Mouse (Mus musculus) layer of hippocampus, postnatal 25 days (tissue): ENCODE measurements around the gene Slit3. TPM values are rescaled to one million over a fixed set of nuclear protein-coding genes. Genes with fewer than 3 reads are reported as not detected.

Experiments
- DNase-seq, 2 experiments: peaks; one replicate each; pipeline ENCODE4 v3.0.0; 2022; ENCODE audit warnings: mixed read lengths in 2 of 2, low spot score in 1 of 2; ENCODE audit errors: extremely low spot score in 1 of 2
- total RNA-seq, 2 experiments: library from RNA; stranded (reverse); gene quantifications; 2 replicates each; pipeline ENCODE4 v1.2.3; 2021

Gene Slit3
- total RNA-seq, 2 experiments from 2014 or later, result 86.6 to 115 TPM

- no peak for DNase-seq
Observed at GRCm38 (mm10) chr11:35380766-35381165, 259.7 kb downstream of the Slit3 start.

DNA sequence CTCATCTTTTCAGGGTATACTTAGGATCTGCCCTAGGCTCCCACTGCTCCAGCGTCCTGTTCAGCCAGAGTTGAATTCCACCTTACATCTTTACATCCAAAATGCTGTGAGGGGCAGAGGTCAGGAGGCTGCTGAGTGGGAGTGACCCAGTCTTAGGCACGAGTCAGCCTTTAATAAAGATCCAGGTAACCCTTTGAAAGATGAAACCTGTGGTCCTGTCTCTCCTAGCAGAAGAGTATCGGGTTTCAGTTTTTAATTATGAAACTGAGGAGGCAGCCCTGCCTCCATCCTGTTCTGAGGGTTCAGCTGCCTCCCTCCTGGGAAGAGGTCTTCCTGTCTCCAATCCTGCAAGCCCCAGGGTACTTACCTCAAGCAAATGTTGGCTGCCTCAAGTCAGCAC lies 264.4 kb downstream of the Slit3 start:
- DNase-seq, result no peak

DNA sequence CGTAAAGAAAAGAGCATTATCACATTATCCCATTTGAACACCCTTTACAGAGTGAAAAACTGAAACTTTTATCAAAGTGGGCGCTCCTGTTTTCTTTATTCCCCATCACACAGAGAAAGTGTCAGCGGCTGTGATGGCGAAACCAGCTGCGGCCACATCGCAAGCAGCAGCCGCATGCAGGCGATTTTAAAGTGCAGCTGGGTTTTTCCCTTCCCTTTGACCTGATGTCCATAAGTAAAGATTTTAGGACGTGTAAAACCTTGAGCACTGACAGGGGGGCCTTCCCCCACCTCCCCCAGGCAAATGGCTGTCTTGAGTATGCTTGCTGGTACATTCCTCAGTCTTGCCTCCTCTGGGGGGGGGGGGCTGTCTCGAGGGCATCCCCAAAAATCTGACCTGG lies 266.8 kb downstream of the Slit3 start:
- DNase-seq, result no peak

GRCm38 (mm10) chr11:35388471-35388870 lies 267.4 kb downstream of the Slit3 start:
- DNase-seq, result no peak

GRCm38 (mm10) chr11:35389341-35389740 lies 268.3 kb downstream of the Slit3 start:
- DNase-seq, result no peak

- DNase-seq, result no peak
Observed at GRCm38 (mm10) chr11:35389780-35390435, 268.9 kb downstream of the Slit3 start.

- DNase-seq, result no peak
Observed at GRCm38 (mm10) chr11:35393815-35394214, 272.8 kb downstream of the Slit3 start.

- no peak for DNase-seq
Observed at GRCm38 (mm10) chr11:35395376-35395775, 274.4 kb downstream of the Slit3 start.

DNA sequence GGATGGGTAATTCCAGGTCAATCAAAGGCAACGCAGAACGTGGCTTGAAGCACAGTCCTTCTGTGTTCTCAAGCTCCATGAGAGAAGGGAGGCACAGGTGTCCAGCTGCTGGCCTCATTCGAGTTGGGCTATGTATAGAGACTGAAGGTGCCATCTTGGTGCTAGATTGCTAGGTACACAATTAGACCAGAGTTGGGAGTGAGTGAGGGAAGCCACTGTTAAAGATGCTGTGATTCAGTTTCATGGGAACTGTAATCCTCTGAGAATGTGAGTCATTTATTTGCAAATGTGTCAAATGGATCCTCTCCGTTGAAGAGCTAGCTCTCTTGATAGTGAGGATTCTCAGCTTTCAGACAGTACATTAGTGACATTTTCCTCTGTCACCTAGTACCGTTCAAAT lies 277.3 kb downstream of the Slit3 start:
- no peak for DNase-seq

DNA sequence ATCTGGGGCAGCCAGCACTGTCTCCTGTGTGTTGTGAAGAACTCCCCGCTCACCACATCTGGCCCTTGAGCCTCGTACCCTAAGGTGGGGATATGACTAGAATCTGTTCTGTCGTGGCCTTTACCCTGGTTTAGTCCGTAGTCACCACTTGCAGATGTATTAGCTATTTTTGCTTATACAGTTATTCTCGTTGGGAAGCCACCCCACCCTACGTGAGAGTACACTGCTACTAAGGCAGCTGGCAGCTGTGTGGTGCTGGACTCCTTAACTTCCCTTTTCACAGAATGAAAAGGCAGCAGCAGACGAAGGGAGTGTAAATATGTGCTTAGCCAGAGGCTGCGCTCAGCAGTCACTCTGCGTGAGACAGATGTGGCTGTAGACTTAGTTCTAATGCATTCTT lies 282.5 kb downstream of the Slit3 start:
- no peak for DNase-seq

GRCm38 (mm10) chr11:35406045-35406444 lies 285.0 kb downstream of the Slit3 start:
- no peak for DNase-seq

- no peak for DNase-seq
Observed at GRCm38 (mm10) chr11:35406522-35406921, 285.5 kb downstream of the Slit3 start.

DNA sequence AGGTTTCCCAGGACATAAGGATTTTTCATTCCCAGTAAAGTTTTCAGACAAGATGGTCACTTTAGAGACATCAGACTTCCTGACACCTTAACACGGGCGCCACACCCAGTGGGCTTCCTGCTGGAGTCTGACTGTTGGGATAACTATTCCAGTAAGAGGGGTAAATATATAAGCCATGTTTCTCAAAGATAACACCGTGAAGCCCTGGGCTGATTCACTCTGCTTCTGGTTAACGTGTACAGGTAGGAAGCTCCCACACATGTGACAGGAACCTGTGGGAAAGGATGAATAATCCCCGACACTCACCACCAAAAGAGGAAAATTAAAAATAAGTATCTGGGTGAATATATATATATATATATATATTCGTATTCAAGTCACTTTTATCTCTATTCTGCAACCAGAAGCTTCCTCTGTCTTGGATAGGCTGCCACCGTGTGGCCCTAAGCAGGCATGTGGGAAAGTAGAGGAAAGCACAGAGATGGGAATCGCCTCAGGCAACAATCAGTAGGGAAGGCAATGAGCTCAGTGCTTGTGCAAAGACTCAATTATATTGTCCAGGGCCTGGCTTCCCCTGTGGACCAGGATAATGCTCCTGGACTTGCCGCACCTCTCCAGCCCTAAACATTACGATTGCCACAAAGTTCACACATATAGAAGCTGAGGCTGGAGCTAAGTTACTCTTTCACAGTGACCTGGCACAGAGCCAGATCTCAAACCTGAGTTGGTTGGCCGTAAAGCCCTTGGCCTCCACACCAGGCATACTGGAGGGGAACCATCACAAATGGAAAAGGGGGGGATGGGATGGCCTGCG lies 286.5 kb downstream of the Slit3 start:
- DNase-seq, result peak; percentile 36 to 52

DNA sequence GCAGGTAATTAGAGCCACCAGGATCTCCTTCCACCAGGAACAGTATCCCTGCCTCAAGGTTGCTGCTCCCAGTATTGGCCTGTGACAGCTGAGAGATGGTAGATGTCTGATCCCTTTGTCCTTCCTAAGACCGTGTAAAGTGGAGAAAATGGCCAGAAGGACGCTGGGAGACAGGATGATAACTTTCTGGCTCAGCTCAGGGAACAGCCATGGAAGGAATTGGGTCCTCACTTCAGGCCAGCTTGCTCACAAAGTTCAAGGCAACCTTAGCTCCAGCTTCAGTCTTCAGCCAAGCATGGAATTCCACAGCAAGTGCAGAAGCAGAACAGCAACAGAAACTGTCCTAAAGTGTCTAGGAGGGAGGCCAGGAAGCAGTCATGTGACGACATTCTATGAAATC lies 289.4 kb downstream of the Slit3 start:
- DNase-seq, result no peak

GRCm38 (mm10) chr11:35415768-35416401 lies 294.9 kb downstream of the Slit3 start:
- DNase-seq, result no peak

DNA sequence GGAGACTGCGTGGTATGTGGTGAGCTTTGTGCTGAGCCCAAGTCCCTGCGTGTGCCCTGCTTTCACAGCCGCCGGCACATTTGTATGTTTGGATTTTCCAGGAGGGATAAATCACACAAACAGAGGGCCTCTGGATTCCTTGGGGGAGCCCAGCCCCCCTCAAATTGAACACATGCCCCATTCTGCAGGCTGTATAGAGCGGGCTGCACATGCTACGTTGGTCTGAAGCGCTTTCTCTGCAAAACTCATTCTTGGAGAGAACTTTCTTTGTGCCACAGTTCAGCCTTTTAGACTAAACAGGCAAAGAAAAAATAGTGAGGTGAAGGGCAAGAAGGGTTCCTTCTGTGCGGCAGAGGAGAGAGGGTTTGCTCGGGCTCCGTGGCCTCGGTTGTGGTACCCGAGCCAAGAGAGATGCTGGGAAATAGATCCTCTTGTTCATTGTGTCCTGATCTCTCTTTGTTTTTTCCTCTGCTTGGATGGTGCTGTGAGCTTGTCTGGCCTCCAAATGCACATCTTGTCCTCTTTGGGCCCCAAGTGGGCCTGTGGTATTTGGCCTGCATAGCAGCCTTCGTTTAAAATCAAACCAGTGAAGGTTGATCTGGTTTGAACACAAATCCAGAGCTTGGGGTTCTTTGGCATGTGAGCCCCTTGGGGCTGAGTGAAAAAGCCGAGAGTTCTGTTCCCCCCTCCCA lies 295.5 kb downstream of the Slit3 start:
- no peak for DNase-seq

DNA sequence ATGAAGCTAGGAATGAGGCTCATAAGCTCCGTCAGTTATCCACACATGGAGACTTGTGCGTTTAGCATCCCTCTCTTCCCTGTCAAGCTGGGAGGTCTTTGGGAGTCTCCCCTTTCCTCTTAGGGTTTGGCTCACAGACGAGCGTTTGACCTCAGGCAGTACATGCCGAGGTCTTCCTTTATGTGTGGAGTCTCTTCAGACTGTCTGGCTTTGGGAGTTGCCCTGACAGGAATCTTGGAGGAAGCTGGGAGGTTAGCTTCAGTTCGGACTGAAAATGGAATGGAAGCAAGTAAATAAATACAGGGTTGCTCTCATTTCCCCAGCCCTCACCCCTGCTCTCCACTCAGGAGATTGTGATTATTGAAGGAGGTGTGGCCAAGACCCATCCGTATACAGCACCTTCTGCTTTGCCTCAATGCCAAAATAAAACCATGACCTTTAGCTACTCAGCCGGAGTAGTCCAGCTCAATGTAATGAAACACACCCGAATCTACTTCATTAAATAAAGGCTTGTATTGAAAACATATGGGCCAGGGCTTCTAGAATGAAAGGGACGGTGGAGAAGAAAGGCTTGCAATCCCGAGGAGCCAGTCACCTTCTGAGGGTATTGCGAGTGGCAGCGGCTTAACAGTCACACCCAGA lies 297.0 kb downstream of the Slit3 start:
- no peak for DNase-seq

GRCm38 (mm10) chr11:35419013-35419412 lies 298.0 kb downstream of the Slit3 start:
- DNase-seq, result no peak

DNA sequence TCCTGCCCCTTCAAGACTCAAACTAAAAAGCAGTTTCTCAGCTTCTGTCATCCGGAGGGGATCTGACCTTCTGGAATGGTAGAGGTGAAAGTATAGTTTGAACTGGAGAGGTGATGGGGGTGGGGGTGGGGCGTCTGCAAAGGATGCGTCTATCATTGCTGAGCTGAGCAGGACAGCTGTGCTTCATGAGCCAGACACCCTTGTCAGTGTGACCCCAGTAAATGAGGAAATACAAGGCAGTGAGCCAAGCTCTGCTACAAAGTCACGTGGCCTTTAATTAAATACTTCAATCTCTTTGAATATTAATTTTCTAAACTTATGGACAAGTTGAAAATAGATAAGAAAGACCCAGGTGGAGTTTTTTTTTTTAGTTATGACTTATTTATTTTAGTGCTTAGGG lies 300.7 kb downstream of the Slit3 start:
- DNase-seq, result no peak

DNA sequence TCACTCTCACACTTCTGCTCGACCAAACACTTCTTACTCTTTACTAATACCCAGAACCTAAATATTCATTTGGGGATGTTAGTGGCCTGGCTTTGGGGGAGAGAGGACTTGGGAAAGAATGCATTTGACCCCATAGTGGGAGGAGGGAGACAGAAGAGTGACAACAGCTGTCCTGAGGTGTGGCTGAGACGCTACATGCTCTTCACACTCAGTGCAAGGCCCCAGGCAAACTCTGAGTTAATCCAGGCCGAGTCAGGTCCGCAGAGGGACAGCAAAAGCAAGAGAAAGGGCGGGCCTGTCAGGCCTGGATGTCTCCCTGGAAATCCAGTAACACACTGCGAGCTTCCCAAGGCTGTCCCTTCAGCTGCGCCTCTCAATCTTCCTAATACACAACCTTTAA lies 307.0 kb downstream of the Slit3 start:
- DNase-seq, result no peak
